Mouse (Mus musculus) liver, embryonic 14.5 days (tissue): ENCODE results near the gene Caly.

ENCODE experiments used
- CTCF ChIP-seq: IDR thresholded peaks from 2 replicates; pipeline ENCODE4 v1.5.1; 2016; ENCODE audit warnings: antibody characterized with exemption, low read depth, control low read depth
- EP300 ChIP-seq: IDR thresholded peaks from 2 replicates; pipeline ENCODE4 v1.6.1; 2016; ENCODE audit warnings: antibody characterized with exemption, low read depth

GRCm38 (mm10) chr7:140101993-140102860 is 19.9 kb upstream of the Caly start, which contains the start of gene Fuom:
- TF ChIP-seq CTCF (no peak), EP300 (no peak)
